Mouse (Mus musculus): ENCODE data around the gene Cwc22.

The Cwc22 gene

DNA sequence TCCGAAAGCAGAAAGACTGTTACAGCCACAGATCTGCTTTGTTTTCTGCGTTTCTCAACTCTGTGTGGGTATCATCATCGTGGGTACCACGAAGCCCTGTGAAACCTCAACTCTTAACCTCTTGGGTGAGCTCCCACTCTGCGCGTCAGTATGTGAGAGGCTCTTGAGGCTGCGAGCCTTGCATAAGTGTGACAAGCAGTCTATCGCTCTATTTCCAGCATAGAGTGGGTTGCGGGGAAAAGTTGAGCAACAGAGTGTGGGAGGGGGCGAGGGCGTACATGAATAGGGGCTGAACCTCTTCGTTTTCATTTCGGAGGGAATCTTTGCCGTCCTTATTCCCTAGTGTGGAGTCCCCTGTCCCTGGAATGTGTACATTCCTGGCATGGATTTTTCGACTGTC, 82.7 kb downstream of the Cwc22 start:
- CTCF ChIA-PET, result no interaction called here
- POLR2A ChIA-PET, result interaction anchor here in 1 of 4 experiments (0.7 kb wide), 1 partner anchor 10 kb away, joined by 3 read pairs; no protein-coding TSS in a partner anchor

- ChIA-PET CTCF (interaction anchor here in 1 of 4 experiments (0.6 kb wide), 1 partner anchor 454 kb away, joined by 12 read pairs; no protein-coding TSS in a partner anchor), POLR2A (interaction anchor here in 1 of 4 experiments (0.7 kb wide), 1 partner anchor 1733 kb away, joined by 6 read pairs; no protein-coding TSS in a partner anchor)
Observed at GRCm38 (mm10) chr2:77841464-77841863, 104.7 kb downstream of the Cwc22 start.

DNA sequence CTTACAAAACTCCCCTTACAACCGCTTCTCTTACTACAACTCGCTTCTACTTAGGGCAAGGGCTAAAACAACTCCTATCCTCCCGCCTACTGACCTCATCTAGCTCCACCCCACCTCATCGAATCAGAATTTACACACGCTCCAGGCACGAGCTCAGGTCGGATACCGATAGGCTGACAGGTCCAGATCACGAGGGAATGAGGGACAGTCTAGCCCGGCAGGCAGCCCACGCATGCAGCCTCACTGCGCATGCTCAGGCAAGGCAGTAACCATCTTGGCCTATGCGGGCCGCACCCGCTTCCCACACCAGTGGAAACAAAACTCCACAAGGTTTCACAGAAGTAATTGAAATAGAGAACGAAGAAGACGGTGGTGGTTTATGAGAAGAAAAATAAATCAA, 106.6 kb downstream of the Cwc22 start:
- POLR2A ChIA-PET, result no interaction called here
- CTCF ChIA-PET, result no interaction called here

GRCm38 (mm10) chr2:77838688-77839087, 107.5 kb downstream of the Cwc22 start:
- CTCF ChIA-PET, result no interaction called here
- POLR2A ChIA-PET, result no interaction called here

- ChIA-PET CTCF (interaction anchor here in 1 of 4 experiments (0.7 kb wide), 1 partner anchor 187 kb away, joined by 3 read pairs; no protein-coding TSS in a partner anchor), POLR2A (no interaction called here)
Observed at GRCm38 (mm10) chr2:77835781-77836180, 110.4 kb downstream of the Cwc22 start.
